Mouse (Mus musculus) lung, postnatal 0 days (tissue): ENCODE data around the gene Lcn3. TPM values are rescaled to one million over a fixed set of nuclear protein-coding genes. Genes with fewer than 3 reads are reported as not detected.
"Not testable (repeated sequence)": the region's sequence is repeated elsewhere in the genome, so short reads cannot be mapped to it uniquely, and the experiment has no call there.

Experiments used
- ATAC-seq: fragments of 200-750 bp; cut with Nextera tagmentation; 2 replicates; pipeline ENCODE4 v1.8.0; 2017; ENCODE audit warnings: moderate library complexity
- DNase-seq: peaks from one replicate; pipeline ENCODE4 v3.0.0-alpha.2; 2016; ENCODE audit warnings: low spot score
- H3K27ac ChIP-seq: fragments of 300-500 bp; sonication (generic); 2 replicates; pipeline ENCODE4 v1.5.1; 2014; ENCODE audit warnings: antibody characterized with exemption, mild to moderate bottlenecking, low read length, mixed read lengths
- H3K27me3 ChIP-seq: fragments of 300-500 bp; sonication (generic); replicated peaks from 2 replicates; pipeline ENCODE4 v1.6.1; 2014; ENCODE audit warnings: low read length, mixed read lengths; ENCODE audit not compliant: insufficient read depth
- H3K36me3 ChIP-seq: fragments of 300-500 bp; sonication (generic); 2 replicates; pipeline ENCODE4 v1.6.1; 2014; ENCODE audit warnings: low read length, mixed read lengths; ENCODE audit not compliant: insufficient read depth
- H3K4me1 ChIP-seq: fragments of 300-500 bp; sonication (generic); 2 replicates; pipeline ENCODE4 v1.6.1; 2014; ENCODE audit warnings: antibody characterized with exemption, low read depth, low read length, mixed read lengths; ENCODE audit not compliant: insufficient read depth
- H3K4me2 ChIP-seq: fragments of 300-500 bp; sonication (generic); replicated peaks from 2 replicates; pipeline ENCODE4 v1.6.1; 2014; ENCODE audit warnings: low read depth, mild to moderate bottlenecking, low read length, moderate library complexity, mixed read lengths
- H3K4me3 ChIP-seq: fragments of 300-500 bp; sonication (generic); 2 replicates; pipeline ENCODE4 v1.5.1; 2014; ENCODE audit warnings: low read depth, low read length
- H3K9ac ChIP-seq: fragments of 300-500 bp; sonication (generic); replicated peaks from 2 replicates; pipeline ENCODE4 v1.6.1; 2014; ENCODE audit warnings: low read depth, mild to moderate bottlenecking
- H3K9me3 ChIP-seq: fragments of 300-500 bp; sonication (generic); 2 replicates; pipeline ENCODE4 v1.6.1; 2016; ENCODE audit warnings: low read length, mixed read lengths
- CTCF ChIP-seq: IDR thresholded peaks from 2 replicates; pipeline ENCODE4 v1.5.1; 2016; ENCODE audit warnings: antibody characterized with exemption, mild to moderate bottlenecking
- EP300 ChIP-seq: IDR thresholded peaks from 2 replicates; pipeline ENCODE4 v1.6.1; 2016; ENCODE audit warnings: antibody characterized with exemption, mild to moderate bottlenecking, control low read depth
- WGBS: fragments of 180-500 bp; shearing (Covaris S2); extraction: QIAGEN DNeasy Blood & Tissue Kit; methylation state at CpG from one replicate; pipeline ENCODE4 v1.1.7; 2014; 5-methylcytosine and 5-hydroxymethylcytosine counted together
- polyA plus RNA-seq: library from polyadenylated mRNA; unstranded; fragments of >200 nt; fragmentation: Nextera tagmentation; extraction: Ambion mirVana; gene quantifications from 2 replicates; pipeline ENCODE4 v1.2.1, GENCODE M21; 2015

Lcn3 gene
- polyA plus RNA-seq, 1 experiment from 2014 or later = not detected

GRCm38 (mm10) chr2:25811711-25812110 is 46.3 kb downstream of the Lcn3 start:
- Histone ChIP-seq H3K36me3 (no peaks in the 10 kb centered on the region), H3K27ac (no peak overlapping the region), H3K9ac (no peak overlapping the region), H3K4me1 (no peaks in the 10 kb centered on the region), H3K4me2 (no peak overlapping the region), H3K4me3 (no peak overlapping the region), H3K9me3 (no peaks in the 10 kb centered on the region), H3K27me3 (no peaks in the 10 kb centered on the region)
- 53% methylated on average over 2 of the region's 2 CpGs for WGBS
- no peak for DNase-seq
- ATAC-seq = no peak
- TF ChIP-seq CTCF (no peak), EP300 (no peak)

GRCm38 (mm10) chr2:25813364-25813763 is 48.0 kb downstream of the Lcn3 start:
- DNase-seq (no peak), ATAC-seq (no peak)
- H3K27ac ChIP-seq = no peak overlapping the region
- H3K36me3 ChIP-seq = no peaks in the 10 kb centered on the region
- no peaks in the 10 kb centered on the region for H3K4me1 ChIP-seq
- no peak overlapping the region for H3K4me3 ChIP-seq
- H3K27me3 ChIP-seq = no peaks in the 10 kb centered on the region
- H3K4me2 ChIP-seq = no peak overlapping the region
- no peak overlapping the region for H3K9ac ChIP-seq
- TF ChIP-seq EP300 = no peak
- TF ChIP-seq CTCF = no peak
- WGBS = 83% methylated on average over 5 of the region's 5 CpGs
- H3K9me3 ChIP-seq = no peaks in the 10 kb centered on the region

GRCm38 (mm10) chr2:25815748-25816147 is 50.4 kb downstream of the Lcn3 start, which contains the start of gene Glt6d1:
Gene Glt6d1 (minus strand): TSS chr2:25815848.
- not testable (repeated sequence) for H3K4me2 ChIP-seq, H3K27me3 ChIP-seq, H3K9ac ChIP-seq, ATAC-seq, DNase-seq, H3K36me3 ChIP-seq, H3K4me1 ChIP-seq, H3K27ac ChIP-seq, H3K9me3 ChIP-seq, H3K4me3 ChIP-seq
- 66% methylated on average over 1 of the region's 1 CpGs for WGBS

Other genes starting within 250 kb of the Lcn3 start
- 20.7 and 21.0 TPM in 2 replicates for gene Traf2, start 218.6 kb upstream of the Lcn3 start, polyA plus RNA-seq
- 297 and 329 TPM in 2 replicates for gene Edf1, start 207.7 kb upstream of the Lcn3 start, polyA plus RNA-seq
- 0.31 and 1.2 TPM in 2 replicates for gene Mamdc4, start 190.7 kb upstream of the Lcn3 start, polyA plus RNA-seq
- gene Phpt1, start 190.3 kb upstream of the Lcn3 start, polyA plus RNA-seq = 97.7 and 103 TPM in 2 replicates
- gene Ajm1, start 183.8 kb upstream of the Lcn3 start, polyA plus RNA-seq = 0.07 TPM in 1 of 2 replicates, not detected in the other
- gene Rabl6, start 157.0 kb upstream of the Lcn3 start, polyA plus RNA-seq = 34.7 and 41.2 TPM in 2 replicates
- 0.38 and 0.44 TPM in 2 replicates for gene Ccdc183, start 147.9 kb upstream of the Lcn3 start, polyA plus RNA-seq
- gene Tmem141, start 143.6 kb upstream of the Lcn3 start, polyA plus RNA-seq = 26.0 and 29.9 TPM in 2 replicates
- 2.5 and 2.8 TPM in 2 replicates for gene Fcna, start 137.5 kb upstream of the Lcn3 start, polyA plus RNA-seq
- not detected in 2 replicates for gene Lcn8, start 112.4 kb upstream of the Lcn3 start, polyA plus RNA-seq
- not detected in 2 replicates for gene Lcn5, start 107.6 kb upstream of the Lcn3 start, polyA plus RNA-seq
- not detected in 2 replicates for gene Lcn6, start 88.8 kb upstream of the Lcn3 start, polyA plus RNA-seq
- gene Lcn10, start 82.8 kb upstream of the Lcn3 start, polyA plus RNA-seq = not detected in 2 replicates
- not detected in 2 replicates for gene Obp2a, start 65.5 kb upstream of the Lcn3 start, polyA plus RNA-seq
- 57.8 and 58.7 TPM in 2 replicates for gene Bmyc, start 58.8 kb upstream of the Lcn3 start, polyA plus RNA-seq
- not detected in 2 replicates for gene Obp2b, start 28.6 kb upstream of the Lcn3 start, polyA plus RNA-seq
- not detected in 2 replicates for gene Lcn11, start 11.4 kb downstream of the Lcn3 start, polyA plus RNA-seq
- gene Gm13539, start 16.7 kb downstream of the Lcn3 start, polyA plus RNA-seq = 0.51 and 0.95 TPM in 2 replicates
- gene Glt6d1, start 50.3 kb downstream of the Lcn3 start, polyA plus RNA-seq = not detected in 2 replicates
- not detected in 2 replicates for gene Lcn9, start 57.6 kb downstream of the Lcn3 start, polyA plus RNA-seq
- not detected in 2 replicates for gene Sohlh1, start 81.7 kb downstream of the Lcn3 start, polyA plus RNA-seq
- gene Kcnt1, start 98.2 kb downstream of the Lcn3 start, polyA plus RNA-seq = 0.17 and 0.21 TPM in 2 replicates
- gene Camsap1, start 217.7 kb downstream of the Lcn3 start, polyA plus RNA-seq = 5.2 and 5.4 TPM in 2 replicates